Mouse (Mus musculus) adrenal gland, postnatal 14 days (tissue): ENCODE results near the gene Cfap45. TPM values are rescaled to one million over a fixed set of nuclear protein-coding genes. Genes with fewer than 3 reads are reported as not detected.

ENCODE experiments used
- DNase-seq: peaks from one replicate; pipeline ENCODE4 v3.0.0; 2021; ENCODE audit warnings: mixed read lengths
- long read RNA-seq, 2 experiments: library from polyadenylated mRNA; stranded (forward); transcript quantifications; one replicate each; pipeline ENCODE4 v2.0.0; 2021
- total RNA-seq: library from RNA; stranded (reverse); gene quantifications from 2 replicates; pipeline ENCODE4 v1.2.3, GENCODE M21; 2021

Gene Cfap45
- 0.22 and 1.0 TPM in 2 replicates for total RNA-seq
- long read RNA-seq, experiment 1: 0 reads
- long read RNA-seq, experiment 2, partial matches to known transcripts: 0 of 1 reads
- long read RNA-seq, experiment 2, other reads (novel, unspliced or antisense): 0 of 1 reads

- peak; percentile 87 for DNase-seq
These were observed at the start of gene Cfap45 for GRCm38 (mm10) chr1:172520576-172521440. Gene Cfap45 (plus strand): TSS chr1:172520801.

- no peak for DNase-seq
These were observed 47.7 kb upstream of the Cfap45 start for GRCm38 (mm10) chr1:172472909-172473308.

- no peak for DNase-seq
These were observed 46.4 kb upstream of the Cfap45 start for GRCm38 (mm10) chr1:172474196-172474595.

GRCm38 (mm10) chr1:172475054-172475741, 45.4 kb upstream of the Cfap45 start, which contains the start of gene Slamf9:
Gene Slamf9 (plus strand): TSS chr1:172475358.
- DNase-seq: no peak

GRCm38 (mm10) chr1:172478020-172478419, 42.6 kb upstream of the Cfap45 start:
- no peak for DNase-seq

- no peak for DNase-seq
These were observed 40.2 kb upstream of the Cfap45 start for GRCm38 (mm10) chr1:172480376-172480775.

GRCm38 (mm10) chr1:172481111-172481510, 39.5 kb upstream of the Cfap45 start:
- no peak for DNase-seq

GRCm38 (mm10) chr1:172481540-172482280, 38.9 kb upstream of the Cfap45 start, which contains the start of gene Igsf9:
Gene Igsf9 (plus strand): TSS chr1:172481788.
- peak; percentile 92 for DNase-seq

- no peak for DNase-seq
These were observed 37.9 kb upstream of the Cfap45 start for GRCm38 (mm10) chr1:172482518-172483360.

- DNase-seq: no peak
These were observed 37.3 kb upstream of the Cfap45 start for GRCm38 (mm10) chr1:172483361-172483660.

GRCm38 (mm10) chr1:172484236-172484635, 36.4 kb upstream of the Cfap45 start:
- DNase-seq: no peak

- DNase-seq: no peak
These were observed 35.9 kb upstream of the Cfap45 start for GRCm38 (mm10) chr1:172484671-172485070.

GRCm38 (mm10) chr1:172485821-172486220, 34.8 kb upstream of the Cfap45 start:
- DNase-seq: no peak

GRCm38 (mm10) chr1:172486236-172486635, 34.4 kb upstream of the Cfap45 start:
- DNase-seq: no peak

GRCm38 (mm10) chr1:172486651-172487050, 34.0 kb upstream of the Cfap45 start:
- DNase-seq: no peak

- DNase-seq: no peak
These were observed 32.7 kb upstream of the Cfap45 start for GRCm38 (mm10) chr1:172487859-172488258.

- no peak for DNase-seq
These were observed 31.8 kb upstream of the Cfap45 start for GRCm38 (mm10) chr1:172488831-172489230.

GRCm38 (mm10) chr1:172489585-172490250, 30.9 kb upstream of the Cfap45 start:
- DNase-seq: no peak

- DNase-seq: peak; percentile 90
These were observed 30.3 kb upstream of the Cfap45 start for GRCm38 (mm10) chr1:172490261-172490661.

GRCm38 (mm10) chr1:172492047-172492446, 28.6 kb upstream of the Cfap45 start:
- no peak for DNase-seq

GRCm38 (mm10) chr1:172493516-172493915, 27.1 kb upstream of the Cfap45 start:
- DNase-seq: no peak
